Mouse (Mus musculus) G1E (cell line): ENCODE data around the gene Atp8a1. TPM values are rescaled to one million over a fixed set of nuclear protein-coding genes. Genes with fewer than 3 reads are reported as not detected.
A peak's percentile ranks its signal among the peaks of the same experiment; 100 is the strongest.

ENCODE experiments used
- ATAC-seq: 2 replicates; pipeline ENCODE4 v1.8.0; 2016; ENCODE audit warnings: mild to moderate bottlenecking; ENCODE audit not compliant: insufficient number of reproducible peaks, poor library complexity, low FRiP score, severe bottlenecking; ENCODE audit errors: extremely low read depth
- DNase-seq: peaks from one replicate; pipeline ENCODE4 v3.0.0; 2012; ENCODE audit warnings: low spot score
- H3K27me3 ChIP-seq: 2 replicates; pipeline ENCODE4 v1.6.1; 2012; ENCODE audit warnings: mild to moderate bottlenecking, low read length, inconsistent platforms; ENCODE audit not compliant: insufficient read depth
- H3K36me3 ChIP-seq: replicated peaks from 2 replicates; pipeline ENCODE3; 2012; ENCODE audit warnings: mild to moderate bottlenecking, inconsistent platforms
- H3K4me1 ChIP-seq: 2 replicates; pipeline ENCODE4 v1.6.1; 2012; ENCODE audit warnings: low read depth, low read length, inconsistent platforms, mixed read lengths; ENCODE audit not compliant: insufficient read depth
- H3K4me3 ChIP-seq: 2 replicates; pipeline ENCODE4 v1.5.1; 2012; ENCODE audit warnings: low read depth, mild to moderate bottlenecking, inconsistent platforms, low read length, moderate library complexity, mixed read lengths
- H3K9me3 ChIP-seq: replicated peaks from 2 replicates; pipeline ENCODE4 v1.6.1; 2012; ENCODE audit warnings: inconsistent platforms
- CTCF ChIP-seq: IDR thresholded peaks from 2 replicates; pipeline ENCODE4 v1.5.1; 2012; ENCODE audit warnings: low read depth, low read length, inconsistent platforms, mixed read lengths
- GATA1 ChIP-seq: IDR thresholded peaks from 2 replicates; pipeline ENCODE4 v1.6.1; 2012; ENCODE audit warnings: borderline replicate concordance, low read length, inconsistent platforms, mixed read lengths
- GATA2 ChIP-seq: IDR thresholded peaks from 2 replicates; pipeline ENCODE4 v1.6.1; 2012; ENCODE audit warnings: low read depth, low read length, inconsistent platforms, borderline replicate concordance
- POLR2AphosphoS5 ChIP-seq: IDR thresholded peaks from 2 replicates; pipeline ENCODE4 v1.6.1; 2012; ENCODE audit warnings: low read depth, low read length, inconsistent platforms; ENCODE audit not compliant: insufficient replicate concordance
- TAL1 ChIP-seq: conservative IDR thresholded peaks from 2 replicates; pipeline ENCODE4 v1.6.1; 2012; ENCODE audit warnings: low read depth, low read length, inconsistent platforms, mixed read lengths
- polyA plus RNA-seq: library from polyadenylated mRNA; stranded (reverse); fragments of >175 nt; gene quantifications from 2 replicates; pipeline ENCODE4 v1.2.3, GENCODE M21; 2012
- total RNA-seq, 2 experiments: library from RNA; stranded (forward) in 1 of 2; stranded (reverse) in 1 of 2; fragments of 200-1000 nt in 1 of 2; fragments of >200 nt in 1 of 2; fragmentation: Nextera tagmentation in 1 of 2; gene quantifications; 2 replicates each; pipeline ENCODE4 v1.2.3; 2014 to 2017

Atp8a1 gene
- total and polyA plus RNA-seq, 3 experiments, result 13.5 to 156 (median 75.0) TPM

DNA sequence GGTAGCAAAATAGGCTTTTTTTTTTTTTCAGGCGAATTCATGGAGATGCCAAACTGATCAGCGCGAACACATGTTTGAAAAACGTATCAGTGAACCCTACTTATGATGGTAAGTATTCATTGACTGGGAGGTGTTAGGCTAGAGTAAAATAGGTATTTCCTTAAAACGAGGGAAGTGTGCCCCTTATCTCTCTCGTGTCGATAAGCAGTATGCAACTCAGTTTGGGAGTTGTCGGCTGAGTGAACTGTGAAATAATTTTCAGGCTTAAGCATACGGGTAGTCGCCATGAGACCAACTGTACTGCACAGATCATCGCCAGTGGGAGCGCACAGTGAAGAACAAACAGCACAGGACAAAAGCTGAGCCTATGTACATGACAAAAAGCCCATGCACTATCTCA is 226.0 kb downstream of the Atp8a1 start:
- ATAC-seq, result no peak
- no peak for TF ChIP-seq CTCF
- no peak for TF ChIP-seq TAL1
- no peak for TF ChIP-seq GATA2
- no peak for TF ChIP-seq POLR2AphosphoS5
- TF ChIP-seq GATA1, result no peak
- DNase-seq, result no peak
- Histone ChIP-seq H3K9me3 (no peaks in the 10 kb centered on the region), H3K36me3 (peaks cover 48% of the 10 kb centered on the region), H3K4me3 (no peak overlapping the region), H3K27me3 (no peaks in the 10 kb centered on the region), H3K4me1 (no peaks in the 10 kb centered on the region)

DNA sequence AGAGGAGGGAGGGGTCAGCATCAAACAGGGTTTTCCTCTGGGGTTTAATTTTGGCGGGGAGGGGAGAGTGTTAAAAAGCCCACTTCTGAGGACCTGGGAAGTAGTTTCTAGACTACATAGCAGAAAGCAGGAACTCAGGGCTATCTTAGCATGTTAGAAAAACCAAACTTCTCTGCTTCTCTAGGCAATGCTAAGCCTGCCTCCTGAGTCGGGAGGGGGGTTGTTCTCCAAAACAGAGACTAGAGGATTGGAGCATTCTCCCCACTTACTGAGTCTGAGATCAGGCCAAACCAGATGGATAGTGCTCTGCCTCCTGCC is 237.8 kb downstream of the Atp8a1 start:
- Histone ChIP-seq H3K9me3 (peaks cover 16% of the 10 kb centered on the region), H3K27me3 (peaks cover 22% of the 10 kb centered on the region; the same call in 1 of the 2 replicates), H3K36me3 (no peaks in the 10 kb centered on the region), H3K4me3 (no peak overlapping the region), H3K4me1 (no peaks in the 10 kb centered on the region)
- DNase-seq (no peak), ATAC-seq (no peak)
- TF ChIP-seq GATA2 (no peak), TAL1 (no peak), CTCF (no peak), GATA1 (no peak), POLR2AphosphoS5 (no peak)

DNA sequence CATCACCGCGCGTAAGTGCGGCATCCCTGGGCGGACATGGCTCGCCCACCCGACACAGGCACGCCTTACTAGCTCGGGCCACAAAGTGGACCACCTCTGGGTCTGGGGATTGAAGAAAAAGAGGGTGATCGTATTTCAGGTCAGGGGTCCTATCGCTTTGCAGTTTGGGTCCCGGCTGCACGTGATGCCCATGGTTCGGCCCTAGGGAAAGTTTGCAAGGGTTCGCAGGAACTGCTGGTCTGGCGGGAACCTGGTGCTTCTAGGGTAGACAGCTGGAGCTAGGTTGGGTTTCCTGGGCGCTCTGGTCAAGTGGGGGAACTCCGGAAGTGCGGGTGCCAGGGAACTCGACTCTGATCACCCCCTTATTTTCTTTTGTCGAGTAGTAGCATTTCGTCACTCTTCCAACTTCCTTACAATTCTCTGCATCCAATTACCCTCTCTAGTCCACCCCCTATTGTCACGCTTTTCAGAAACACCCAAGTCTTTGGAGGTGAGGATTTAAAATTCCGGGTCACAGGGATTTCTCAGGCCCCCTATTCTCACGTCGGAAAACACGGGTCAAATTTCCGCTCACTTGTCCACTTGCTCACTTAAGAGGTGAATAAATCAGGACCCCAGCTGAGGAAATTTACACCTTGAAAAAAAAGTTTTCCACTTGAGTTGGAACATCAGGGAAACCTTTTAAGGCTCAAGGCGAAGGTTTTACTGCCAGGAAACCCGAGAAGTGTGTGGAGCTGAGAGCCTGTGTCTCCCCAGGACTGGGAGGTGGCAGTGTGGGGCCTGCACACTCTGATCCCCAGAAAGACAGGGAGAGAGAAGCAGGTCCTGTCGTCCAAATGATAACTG is 238.3 kb downstream of the Atp8a1 start:
- Histone ChIP-seq H3K27me3 (peaks cover 22% of the 10 kb centered on the region; the same call in 1 of the 2 replicates), H3K4me1 (no peaks in the 10 kb centered on the region), H3K36me3 (no peaks in the 10 kb centered on the region), H3K9me3 (peaks cover 16% of the 10 kb centered on the region), H3K4me3 (0 out of 2 replicates have a peak overlapping the region, but pooled peaks have one; percentile 9)
- DNase-seq (no peak), ATAC-seq (no peak)
- no peak for TF ChIP-seq CTCF
- no peak for TF ChIP-seq GATA2
- no peak for TF ChIP-seq POLR2AphosphoS5
- no peak for TF ChIP-seq GATA1
- no peak for TF ChIP-seq TAL1

DNA sequence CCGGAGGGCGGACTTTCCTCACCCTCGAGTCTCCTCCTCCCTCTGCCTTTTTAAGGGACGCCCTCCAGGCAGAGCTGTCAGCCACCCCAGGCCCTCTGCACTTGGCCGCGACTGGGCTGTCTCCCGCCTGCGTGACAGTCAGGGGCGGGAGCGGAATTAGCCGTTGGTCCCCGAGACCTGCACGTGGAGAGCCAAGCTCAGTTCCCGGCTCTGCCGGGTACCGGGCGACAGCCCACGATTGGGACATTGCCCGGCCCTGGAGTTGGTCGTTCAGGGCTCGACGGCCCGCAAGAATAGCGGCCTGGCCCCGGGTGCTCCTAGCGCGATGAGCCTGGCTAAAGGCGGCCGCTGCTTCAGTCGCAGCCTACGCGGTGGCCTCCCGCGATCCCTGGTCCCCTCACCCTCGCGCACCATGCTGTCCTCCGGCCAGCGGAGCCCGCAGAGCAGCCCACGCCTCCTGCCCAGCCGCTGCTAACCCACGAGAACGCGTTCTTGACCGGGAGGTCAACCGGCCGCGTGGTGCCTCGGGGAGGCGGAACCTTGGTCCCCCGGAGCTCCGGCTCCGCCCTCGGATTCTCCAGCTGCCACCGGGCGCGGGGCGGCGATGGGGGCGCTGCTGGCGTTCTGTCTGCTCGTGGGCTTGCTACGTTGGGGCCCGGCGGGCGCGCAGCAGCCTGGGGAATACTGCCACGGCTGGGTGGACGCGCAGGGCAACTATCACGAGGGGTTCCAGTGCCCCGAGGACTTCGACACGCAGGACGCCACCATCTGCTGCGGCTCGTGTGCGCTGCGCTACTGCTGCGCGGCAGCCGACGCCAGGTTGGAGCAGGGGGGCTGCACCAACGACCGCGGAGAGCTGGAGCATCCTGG is 239.2 kb downstream of the Atp8a1 start, which contains the start of gene Shisa3:
TSS of gene Shisa3 (plus strand) at position 79 of the 870 bp plus-strand sequence.
- Histone ChIP-seq H3K9me3 (peaks cover 16% of the 10 kb centered on the region), H3K36me3 (no peaks in the 10 kb centered on the region), H3K4me1 (no peaks in the 10 kb centered on the region), H3K27me3 (peaks cover 22% of the 10 kb centered on the region; the same call in 1 of the 2 replicates), H3K4me3 (peak within 1 kb of the TSS; percentile 9; the same call in 1 of the 2 replicates)
- no peak for TF ChIP-seq GATA2
- no peak for TF ChIP-seq CTCF
- TF ChIP-seq GATA1, result no peak
- TF ChIP-seq POLR2AphosphoS5, result no peak
- no peak for TF ChIP-seq TAL1
- no peak for DNase-seq
- no peak for ATAC-seq

DNA sequence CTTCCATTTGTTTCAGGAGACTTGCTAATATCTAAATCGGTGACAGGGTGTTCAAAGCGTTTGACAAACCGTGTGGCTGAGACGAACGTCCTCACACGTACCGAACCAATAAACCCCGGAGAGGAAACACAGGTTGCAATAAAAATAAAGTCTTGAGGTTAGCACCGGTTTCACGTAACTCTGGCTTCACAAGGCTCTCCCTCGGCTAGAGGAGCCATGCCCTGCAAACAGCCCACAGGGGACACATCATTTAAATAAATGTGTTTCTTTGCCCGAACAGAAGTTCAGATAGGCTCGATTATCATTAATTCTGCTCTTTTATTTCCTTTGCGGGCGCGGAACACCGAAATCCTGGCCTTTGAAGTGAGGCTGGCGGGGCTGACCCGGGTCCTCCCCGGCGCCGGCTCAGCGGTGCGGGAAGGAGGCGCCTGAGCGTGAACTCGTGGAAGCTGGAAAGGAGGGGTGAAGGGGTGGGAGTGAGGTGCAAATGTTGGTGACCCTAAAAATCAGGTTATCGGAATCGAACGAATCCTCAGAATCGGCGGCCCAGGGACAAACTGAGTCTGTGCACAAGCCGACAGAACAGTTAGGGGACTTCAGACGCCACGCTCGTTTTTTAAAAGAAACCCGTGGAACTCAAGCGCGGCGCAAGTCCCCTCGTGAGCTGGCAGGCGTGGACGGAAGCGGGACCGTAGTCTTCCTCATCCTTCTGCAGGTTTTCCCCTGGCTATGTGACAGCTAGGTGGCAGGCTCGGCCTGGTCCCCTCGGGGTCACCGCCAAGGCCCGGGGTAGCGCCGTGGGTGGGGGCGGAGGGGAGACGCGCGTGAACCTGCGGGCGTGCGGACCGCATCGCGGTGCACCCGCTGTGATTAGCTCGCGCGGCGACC is 240.1 kb downstream of the Atp8a1 start:
- no peak for TF ChIP-seq POLR2AphosphoS5
- no peak for TF ChIP-seq CTCF
- no peak for TF ChIP-seq TAL1
- TF ChIP-seq GATA1, result no peak
- no peak for TF ChIP-seq GATA2
- no peak overlapping the region for H3K4me3 ChIP-seq
- no peaks in the 10 kb centered on the region for H3K4me1 ChIP-seq
- no peaks in the 10 kb centered on the region for H3K36me3 ChIP-seq
- peaks cover 16% of the 10 kb centered on the region for H3K9me3 ChIP-seq
- peaks cover 22% of the 10 kb centered on the region; the same call in 1 of the 2 replicates for H3K27me3 ChIP-seq
- DNase-seq (no peak), ATAC-seq (no peak)
